Mouse (Mus musculus): ENCODE data around the gene Lysmd1. TPM values are rescaled to one million over a fixed set of nuclear protein-coding genes. Genes with fewer than 3 reads are reported as not detected.
A peak's percentile ranks its signal among the peaks of the same experiment; 100 is the strongest.
"Not testable (repeated sequence)": the region's sequence is repeated elsewhere in the genome, so short reads cannot be mapped to it uniquely, and the experiment has no call there.

Lysmd1 gene
- polyA plus RNA-seq, 1 experiment from 2014 or later, result 39.1 TPM

DNA sequence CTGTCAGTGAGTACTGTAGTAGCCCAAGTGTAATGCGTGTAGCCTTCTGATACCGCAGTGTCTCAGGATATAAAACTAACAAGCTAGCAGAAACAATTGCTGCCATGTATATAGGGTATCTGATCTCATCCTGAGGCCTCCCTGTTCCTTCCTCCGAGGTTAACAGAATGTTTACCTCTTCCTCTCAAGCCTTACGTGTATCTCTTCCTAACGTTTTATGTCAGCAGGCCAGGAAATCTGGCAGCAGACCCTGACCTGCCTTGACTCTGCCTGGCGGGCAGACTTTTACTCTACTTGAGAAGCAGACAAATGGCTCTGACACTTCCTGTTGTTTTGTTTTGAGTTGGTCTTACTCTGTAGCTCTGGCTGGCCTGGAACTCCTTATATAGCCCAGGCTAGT is 12.3 kb upstream of the Lysmd1 start:
- H3K9ac ChIP-seq, result no peak overlapping the region
- H3K9me3 ChIP-seq, result no peaks in the 10 kb centered on the region
- peaks cover 67% of the 10 kb centered on the region for H3K36me3 ChIP-seq
- peak overlapping the region; percentile 56 for H3K27ac ChIP-seq (replicated peaks)
- H3K4me2 ChIP-seq, result no peak overlapping the region
- H3K4me3 ChIP-seq, result no peak overlapping the region
- no peak for ATAC-seq (ENCODE audit: low read depth)
- H3K27me3 ChIP-seq, result no peaks in the 10 kb centered on the region
- peaks cover 16% of the 10 kb centered on the region for H3K4me1 ChIP-seq (replicated peaks)
- 84% methylated on average over 6 of the region's 6 CpGs for WGBS

DNA sequence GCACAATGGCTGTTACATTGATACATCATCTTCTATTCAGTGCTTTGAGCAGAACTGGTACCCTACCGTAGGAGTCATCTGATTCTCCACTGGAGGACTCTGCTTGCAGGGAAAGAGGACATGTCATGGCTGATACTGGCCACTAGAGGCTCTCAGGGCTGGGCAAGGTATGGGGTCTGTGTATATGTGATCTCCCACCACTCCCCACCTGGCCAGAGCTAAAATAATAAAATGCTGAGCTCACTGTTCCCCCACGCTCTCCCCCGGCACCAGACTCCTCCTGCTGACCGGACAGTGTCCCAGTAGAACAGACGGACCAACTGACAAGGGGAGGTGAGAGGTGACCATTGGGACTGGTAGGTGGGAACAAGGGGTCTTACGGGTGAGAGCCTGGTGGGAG is 9.6 kb upstream of the Lysmd1 start, which contains the start of gene Tmod4:
Gene Tmod4 (plus strand): TSS at position 231 of the 400 bp plus-strand sequence.
- no peak for ATAC-seq (ENCODE audit: low read depth)
- H3K4me3 ChIP-seq, result no peak within 1 kb of the TSS
- H3K9me3 ChIP-seq, result no peaks in the 10 kb centered on the region
- H3K4me1 ChIP-seq (replicated peaks), result peaks cover 20% of the 10 kb centered on the region
- H3K36me3 ChIP-seq, result peaks cover 48% of the 10 kb centered on the region
- H3K9ac ChIP-seq, result 0 out of 2 replicates have a peak within 1 kb of the TSS, but pooled peaks have one; percentile 12
- 65% methylated on average over 6 of the region's 6 CpGs for WGBS
- H3K27ac ChIP-seq (replicated peaks), result peak within 1 kb of the TSS; percentile 54; the same call in 1 of the 2 replicates
- H3K4me2 ChIP-seq, result no peak within 1 kb of the TSS
- H3K27me3 ChIP-seq, result no peaks in the 10 kb centered on the region

DNA sequence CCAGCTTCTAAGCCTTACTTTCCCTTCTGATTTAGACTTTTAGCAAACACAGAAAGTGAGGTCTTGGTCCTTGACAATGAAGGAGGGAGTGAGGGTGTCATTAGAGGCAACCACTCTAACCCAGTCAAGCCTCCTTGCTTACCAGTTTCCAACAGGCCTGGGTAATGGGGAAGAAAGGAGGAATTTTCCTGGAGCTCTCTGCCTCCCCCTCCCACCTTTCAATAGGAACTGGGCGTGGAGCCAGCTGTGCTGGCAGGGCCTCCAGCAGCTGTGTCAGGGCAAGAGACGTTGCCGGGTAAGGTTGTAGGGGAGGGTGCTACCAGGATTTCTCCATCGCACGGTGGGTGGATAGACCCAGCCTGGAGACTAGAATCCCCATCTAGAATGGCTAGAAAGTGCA is 8.9 kb upstream of the Lysmd1 start:
- peak overlapping the region; percentile 54; the same call in 1 of the 2 replicates for H3K27ac ChIP-seq (replicated peaks)
- H3K36me3 ChIP-seq, result peaks cover 48% of the 10 kb centered on the region
- H3K9me3 ChIP-seq, result no peaks in the 10 kb centered on the region
- 0 out of 2 replicates have a peak overlapping the region, but pooled peaks have one; percentile 12 for H3K9ac ChIP-seq
- 20% methylated on average over 5 of the region's 5 CpGs for WGBS
- ATAC-seq (ENCODE audit: low read depth), result peak; percentile 36; the same call in 1 of the 2 replicates
- no peak overlapping the region for H3K4me3 ChIP-seq
- H3K4me1 ChIP-seq (replicated peaks), result peaks cover 27% of the 10 kb centered on the region
- H3K27me3 ChIP-seq, result no peaks in the 10 kb centered on the region
- H3K4me2 ChIP-seq, result no peak overlapping the region

DNA sequence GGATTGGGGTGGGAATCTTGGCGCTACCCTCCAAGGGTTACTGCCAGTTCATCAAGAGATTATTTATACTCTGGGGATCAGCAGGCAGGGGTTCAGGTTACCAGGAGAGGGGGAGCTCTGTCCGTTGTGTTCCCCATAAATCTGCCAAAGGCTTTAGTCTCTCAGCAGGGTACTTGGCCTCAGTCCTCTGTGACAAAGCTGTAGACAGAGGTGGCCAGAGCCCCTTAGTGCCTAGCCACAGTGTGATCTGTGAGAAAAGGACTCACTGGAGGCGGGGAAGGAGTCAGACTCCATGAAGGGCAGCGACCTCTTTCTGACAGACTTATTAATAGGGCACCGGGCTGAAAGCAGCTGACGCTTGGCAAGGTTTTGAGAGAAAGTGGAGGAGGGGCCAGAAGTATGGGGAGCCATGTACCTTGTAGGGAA is 4.6 kb upstream of the Lysmd1 start:
- peak overlapping the region; percentile 47; the same call in 1 of the 2 replicates for H3K9ac ChIP-seq
- H3K27me3 ChIP-seq, result no peaks in the 10 kb centered on the region
- H3K27ac ChIP-seq (replicated peaks), result 0 out of 2 replicates have a peak overlapping the region, but pooled peaks have one; percentile 54
- no peak for ATAC-seq (ENCODE audit: low read depth)
- 17% methylated on average over 6 of the region's 6 CpGs for WGBS
- H3K4me2 ChIP-seq, result no peak overlapping the region
- no peak overlapping the region for H3K4me3 ChIP-seq
- peaks cover 36% of the 10 kb centered on the region for H3K4me1 ChIP-seq (replicated peaks)
- no peaks in the 10 kb centered on the region for H3K9me3 ChIP-seq
- H3K36me3 ChIP-seq, result peaks cover 27% of the 10 kb centered on the region

DNA sequence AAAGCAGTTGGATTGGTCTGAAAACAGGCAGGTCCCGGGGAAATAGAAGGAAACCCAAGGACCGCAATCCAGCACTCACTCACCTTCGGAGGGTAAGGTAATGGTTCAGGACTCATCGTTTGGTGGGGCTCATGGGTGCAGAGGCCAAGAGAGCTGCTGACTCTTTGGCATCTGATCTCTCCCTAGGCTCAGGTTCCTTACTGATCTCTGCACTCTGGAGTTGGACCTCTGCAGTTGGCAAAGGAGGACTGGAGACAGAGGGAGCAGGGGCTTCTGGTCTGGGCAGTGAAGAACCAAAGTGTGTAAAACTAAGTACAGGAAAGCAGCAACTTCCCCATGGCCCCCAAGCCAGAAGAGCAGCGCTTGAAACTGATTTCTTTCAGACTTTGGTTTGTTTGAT is 3.8 kb upstream of the Lysmd1 start:
- WGBS, result 84% methylated on average over 5 of the region's 5 CpGs
- no peaks in the 10 kb centered on the region for H3K27me3 ChIP-seq
- H3K9me3 ChIP-seq, result no peaks in the 10 kb centered on the region
- no peak for ATAC-seq (ENCODE audit: low read depth)
- no peak overlapping the region for H3K4me3 ChIP-seq
- H3K36me3 ChIP-seq, result peaks cover 27% of the 10 kb centered on the region
- H3K4me1 ChIP-seq (replicated peaks), result peaks cover 31% of the 10 kb centered on the region
- H3K9ac ChIP-seq, result peak overlapping the region; percentile 26; the same call in 1 of the 2 replicates
- H3K27ac ChIP-seq (replicated peaks), result no peak overlapping the region; the same call in 1 of the 2 replicates
- no peak overlapping the region for H3K4me2 ChIP-seq

DNA sequence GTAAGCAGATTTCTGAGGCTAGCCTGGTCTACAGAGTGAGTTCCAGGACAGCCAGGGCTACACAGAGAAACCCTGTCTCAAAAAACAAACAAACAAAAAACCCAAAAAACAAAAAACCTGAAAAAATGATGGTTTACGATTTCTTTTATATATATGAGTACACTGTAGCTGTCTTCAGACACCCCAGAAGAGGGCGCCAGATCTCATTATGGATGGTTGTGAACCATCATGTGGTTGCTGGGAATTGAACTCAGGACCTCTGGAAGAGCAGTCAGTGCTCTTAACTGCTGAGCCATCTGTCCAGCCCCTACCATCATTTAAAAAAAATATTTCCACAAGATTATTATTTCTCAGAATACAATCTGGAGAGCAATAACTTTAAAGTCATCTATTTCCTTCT is 1.5 kb upstream of the Lysmd1 start:
- not testable (repeated sequence) for H3K27me3 ChIP-seq; H3K9me3 ChIP-seq; ATAC-seq (ENCODE audit: low read depth); H3K9ac ChIP-seq; H3K4me2 ChIP-seq; H3K4me3 ChIP-seq; H3K27ac ChIP-seq (replicated peaks)
- Histone ChIP-seq H3K4me1 (replicated peaks) (peaks cover 44% of the 10 kb centered on the region), H3K36me3 (peaks cover 27% of the 10 kb centered on the region)
- 94% methylated on average over 2 of the region's 2 CpGs for WGBS

DNA sequence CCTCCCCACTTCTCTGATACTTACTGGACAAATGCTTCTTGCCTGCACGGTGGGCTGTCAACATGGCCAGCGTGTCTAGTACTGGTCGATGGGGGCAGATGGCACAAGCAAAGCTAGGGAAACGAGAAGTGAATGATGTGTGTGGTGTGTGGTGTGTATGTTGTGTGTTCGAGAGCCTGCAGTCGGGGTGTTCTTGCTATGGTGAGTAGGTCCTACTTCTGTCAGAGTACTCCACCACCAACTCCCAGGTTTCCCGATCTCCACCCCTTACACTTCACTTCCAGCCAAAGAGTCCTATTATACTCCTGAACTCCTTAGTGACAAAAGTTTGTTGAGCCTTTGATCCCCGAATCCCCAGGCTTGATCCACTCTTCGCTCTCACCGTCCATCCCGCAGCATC is 712 bp upstream of the Lysmd1 start:
- peaks cover 44% of the 10 kb centered on the region for H3K4me1 ChIP-seq (replicated peaks)
- ATAC-seq (ENCODE audit: low read depth), result peak; percentile 9; the same call in 1 of the 2 replicates
- 64% methylated on average over 11 of the region's 11 CpGs for WGBS
- peak overlapping the region; percentile 86 for H3K9ac ChIP-seq
- peak overlapping the region; percentile 70 for H3K4me3 ChIP-seq
- no peaks in the 10 kb centered on the region for H3K9me3 ChIP-seq
- peak overlapping the region; percentile 89 for H3K4me2 ChIP-seq
- H3K27me3 ChIP-seq, result no peaks in the 10 kb centered on the region
- peak overlapping the region; percentile 84 for H3K27ac ChIP-seq (replicated peaks)
- H3K36me3 ChIP-seq, result peaks cover 31% of the 10 kb centered on the region

DNA sequence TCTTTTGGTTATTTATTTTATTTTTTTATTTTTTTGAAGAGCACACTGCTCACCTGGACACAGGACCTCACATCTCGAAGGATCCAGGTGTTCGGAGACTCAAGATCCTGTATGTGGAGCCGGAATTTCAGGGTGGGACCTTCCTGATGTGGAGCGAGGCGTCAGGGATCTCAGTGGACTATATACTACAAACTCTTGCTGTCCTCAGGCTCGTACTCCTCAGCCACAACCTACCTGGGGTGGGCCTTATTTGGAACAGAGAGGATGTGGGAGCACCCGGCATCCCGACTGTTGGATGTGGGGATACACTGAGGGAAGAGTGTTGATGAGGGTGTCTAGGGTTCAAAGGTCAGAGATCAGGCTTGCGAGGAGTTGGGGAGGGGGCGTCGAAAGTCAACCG is 245 bp downstream of the Lysmd1 start:
- not testable (repeated sequence) for H3K9ac ChIP-seq; H3K9me3 ChIP-seq; H3K27me3 ChIP-seq; H3K4me2 ChIP-seq; H3K27ac ChIP-seq (replicated peaks)
- Histone ChIP-seq H3K4me3 (peak overlapping the region; percentile 70), H3K4me1 (replicated peaks) (peaks cover 42% of the 10 kb centered on the region), H3K36me3 (peaks cover 24% of the 10 kb centered on the region)
- WGBS, result no CpG with 5 or more reads among the region's 12 CpGs
- peak; percentile 62 for ATAC-seq (ENCODE audit: low read depth)

DNA sequence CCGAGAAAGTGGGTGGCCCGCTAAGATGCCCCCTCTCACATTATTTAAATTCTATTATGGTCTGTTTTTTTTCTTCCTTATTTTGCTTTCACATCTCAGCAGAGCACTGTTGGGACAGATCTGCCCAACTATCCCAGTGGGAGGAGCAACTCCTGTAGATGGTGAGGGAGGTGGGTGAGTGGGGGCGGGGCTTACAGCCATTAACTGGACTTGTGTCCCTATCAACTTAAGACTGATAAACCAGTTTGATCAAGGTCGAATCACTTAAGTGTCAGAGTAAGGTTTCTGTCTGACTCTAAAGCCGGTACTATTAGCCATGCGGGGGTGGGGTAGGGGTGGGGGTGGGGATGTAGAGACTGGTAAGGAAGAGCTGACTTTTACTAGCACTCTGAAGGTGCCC is 1.1 kb downstream of the Lysmd1 start:
- peak overlapping the region; percentile 65 for H3K4me2 ChIP-seq

DNA sequence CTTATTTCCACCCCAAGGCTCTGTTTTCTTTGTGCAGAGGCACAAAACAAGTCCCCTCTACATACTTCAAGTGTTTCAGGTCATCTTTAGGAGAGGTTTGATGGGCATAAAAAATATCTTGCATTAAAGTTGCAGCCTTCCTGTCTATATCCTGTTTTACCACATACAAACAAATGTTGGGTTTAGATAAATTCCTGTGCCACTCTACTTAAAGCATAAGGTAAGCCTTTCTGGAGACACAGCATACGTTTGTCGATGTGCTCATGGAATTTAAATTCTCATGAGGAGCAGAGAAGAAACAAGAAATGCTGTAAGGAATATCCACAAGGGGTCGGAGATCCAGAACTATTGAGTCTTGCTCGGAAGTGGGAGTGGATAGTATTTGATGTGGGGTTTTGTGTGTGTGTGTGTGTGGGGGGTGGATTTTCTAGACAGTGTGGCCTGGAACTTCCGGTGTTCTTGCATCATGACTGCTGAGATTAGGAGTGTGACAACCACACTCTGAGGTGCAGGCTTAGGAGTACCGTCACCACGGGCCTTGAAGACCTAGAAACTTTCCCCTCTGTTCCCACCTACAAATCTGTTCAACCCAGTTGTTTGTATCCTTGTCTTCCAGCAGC is 1.7 kb downstream of the Lysmd1 start:
- Histone ChIP-seq H3K4me3 (peak overlapping the region; percentile 35), H3K27ac (replicated peaks) (no peak overlapping the region), H3K4me1 (replicated peaks) (peaks cover 29% of the 10 kb centered on the region), H3K27me3 (no peaks in the 10 kb centered on the region), H3K4me2 (peak overlapping the region; percentile 65), H3K9ac (peak overlapping the region; percentile 63), H3K36me3 (peaks cover 24% of the 10 kb centered on the region), H3K9me3 (no peaks in the 10 kb centered on the region)
- no peak for ATAC-seq (ENCODE audit: low read depth)
- 89% methylated on average over 7 of the region's 7 CpGs for WGBS

More for the DNA sequence above, 1.1 kb downstream of the Lysmd1 start:
- Histone ChIP-seq H3K36me3 (peaks cover 23% of the 10 kb centered on the region), H3K27ac (replicated peaks) (no peak overlapping the region), H3K27me3 (no peaks in the 10 kb centered on the region), H3K9me3 (no peaks in the 10 kb centered on the region), H3K9ac (peak overlapping the region; percentile 63), H3K4me3 (peak overlapping the region; percentile 35), H3K4me1 (replicated peaks) (peaks cover 33% of the 10 kb centered on the region)
- 26% methylated on average over 6 of the region's 6 CpGs for WGBS
- ATAC-seq (ENCODE audit: low read depth), result peak; percentile 22; the same call in 1 of the 2 replicates

DNA sequence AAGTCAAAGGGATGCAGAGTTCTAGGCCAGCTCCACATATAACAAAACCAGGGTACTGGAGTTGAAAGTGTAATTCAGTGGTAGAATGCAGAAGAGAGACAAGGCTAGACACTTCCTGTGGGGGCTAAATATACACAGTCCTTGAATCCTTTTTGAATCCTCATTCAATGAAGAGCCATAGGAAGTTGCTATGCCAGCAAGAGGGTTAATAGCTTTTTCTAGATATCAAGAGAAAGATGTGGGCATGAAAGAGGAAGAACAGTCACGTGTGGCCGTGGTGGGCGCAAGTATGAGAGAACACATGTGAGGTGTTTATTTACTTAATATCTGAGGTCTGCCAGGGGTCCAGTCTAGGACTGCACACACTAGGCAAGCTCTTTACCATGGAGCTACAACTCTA is 2.4 kb downstream of the Lysmd1 start:
- no peak for ATAC-seq (ENCODE audit: low read depth)
- H3K27me3 ChIP-seq, result no peaks in the 10 kb centered on the region
- no peak overlapping the region for H3K27ac ChIP-seq (replicated peaks)
- peaks cover 29% of the 10 kb centered on the region for H3K4me1 ChIP-seq (replicated peaks)
- peaks cover 30% of the 10 kb centered on the region for H3K36me3 ChIP-seq
- H3K9ac ChIP-seq, result 0 out of 2 replicates have a peak overlapping the region, but pooled peaks have one; percentile 22
- 92% methylated on average over 3 of the region's 3 CpGs for WGBS
- no peak overlapping the region for H3K4me3 ChIP-seq
- no peak overlapping the region for H3K4me2 ChIP-seq
- no peaks in the 10 kb centered on the region for H3K9me3 ChIP-seq

DNA sequence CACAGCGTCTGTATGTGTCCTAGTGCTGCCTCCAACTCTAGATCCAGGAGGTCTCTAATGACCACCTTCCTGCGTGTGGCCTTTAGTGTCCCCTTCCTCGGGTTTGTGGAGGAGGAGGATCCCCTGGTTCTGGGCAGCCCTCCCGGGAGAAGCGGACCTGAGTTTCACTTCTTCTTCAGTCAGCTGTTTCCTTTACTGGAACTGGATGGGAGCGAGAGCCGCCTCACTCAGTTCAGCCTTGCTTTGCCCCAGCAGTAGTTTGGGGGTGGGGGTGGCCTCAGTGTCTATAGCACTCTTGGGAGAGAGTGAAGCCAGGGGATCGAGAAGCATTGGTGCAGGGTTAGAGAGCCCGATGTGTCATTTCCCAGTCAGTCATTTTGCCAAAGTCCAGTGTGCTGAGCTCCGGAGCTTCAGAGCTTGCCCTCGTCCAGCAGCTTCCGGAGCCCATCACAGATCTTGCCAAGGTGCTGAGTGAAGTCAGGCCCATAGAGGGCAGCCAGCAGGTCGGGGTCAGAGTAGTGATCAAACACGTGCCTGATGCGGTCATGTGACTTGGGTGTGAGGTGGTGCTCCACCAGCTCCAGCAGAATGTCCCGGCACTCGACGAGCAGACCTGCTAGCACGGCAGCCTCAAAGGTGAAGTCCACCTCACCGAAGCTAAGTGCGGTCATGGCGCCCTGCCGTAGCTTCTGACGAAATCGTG is 5.8 kb downstream of the Lysmd1 start:
- H3K4me1 ChIP-seq (replicated peaks), result peaks cover 21% of the 10 kb centered on the region
- no peak for ATAC-seq (ENCODE audit: low read depth)
- no peak overlapping the region for H3K27ac ChIP-seq (replicated peaks)

More for the DNA sequence above, 5.8 kb downstream of the Lysmd1 start:
- WGBS, result 73% methylated on average over 25 of the region's 25 CpGs
- peaks cover 28% of the 10 kb centered on the region for H3K36me3 ChIP-seq
- H3K4me3 ChIP-seq, result no peak overlapping the region
- H3K27me3 ChIP-seq, result no peaks in the 10 kb centered on the region
- no peak overlapping the region for H3K4me2 ChIP-seq
- no peak overlapping the region for H3K9ac ChIP-seq
- no peaks in the 10 kb centered on the region for H3K9me3 ChIP-seq
